In the genomic region with DNA sequence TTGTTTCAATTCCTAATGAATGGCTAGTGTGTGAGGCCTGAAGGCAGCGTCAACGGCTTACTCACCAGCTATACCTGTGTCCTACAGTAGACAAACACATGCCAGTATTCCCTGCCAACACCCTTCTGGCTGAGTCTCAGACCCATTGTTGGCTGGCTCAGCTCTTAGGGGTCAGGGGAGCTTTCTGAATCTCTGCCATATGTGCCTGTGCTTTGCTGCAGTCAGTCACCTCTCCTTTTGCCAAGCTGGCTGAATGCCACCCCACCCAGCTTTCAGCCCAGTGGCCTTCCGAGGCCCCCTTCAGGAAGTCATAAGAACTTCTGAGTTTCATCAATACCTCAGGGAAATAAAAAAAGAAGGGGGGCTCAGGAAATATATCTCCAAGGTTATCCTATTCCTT, we compare ENCODE assay signal across 9 mouse cellular contexts.
DNase-seq lines count a peak whose midpoint lies in the region; ATAC-seq lines count a peak whose summit lies in the region.
"Had no signal": no experiment of that assay in that cellular context is flagged by ENCODE, and none has a peak within 500 bp of the region (broad histone marks: within the 10 kb centered on the region; RNA-seq: fewer than 3 reads in every experiment).

No protein-coding gene starts in this region.

- ATAC-seq in midbrain, embryonic 13.5 days, result 0 out of 2 replicates have a peak, but pooled peaks have one; percentile 9
- ATAC-seq in midbrain, embryonic 11.5 days (ENCODE audit: low FRiP score), result no peak
- ATAC-seq in inflammation-experienced regulatory T-cells, adult 6 months, result no peak

- no peaks in the 10 kb centered on the region for H3K4me1 ChIP-seq in midbrain, embryonic 13.5 days (replicated peaks)
- no peaks in the 10 kb centered on the region for H3K4me1 ChIP-seq in midbrain, embryonic 11.5 days (ENCODE audit: control insufficient read depth, insufficient read depth, low read length)
- H3K4me1 ChIP-seq: limb, embryonic 12.5 days had no signal

- H3K4me2 ChIP-seq in midbrain, embryonic 13.5 days (replicated peaks), result no peak overlapping the region
- no peak overlapping the region for H3K4me2 ChIP-seq in midbrain, embryonic 11.5 days
- H3K4me2 ChIP-seq: limb, embryonic 12.5 days had no signal

- H3K36me3 ChIP-seq in midbrain, embryonic 13.5 days, result no peaks in the 10 kb centered on the region
- H3K36me3 ChIP-seq in midbrain, embryonic 11.5 days (ENCODE audit: control insufficient read depth, insufficient read depth, low read length), result no peaks in the 10 kb centered on the region
- H3K36me3 ChIP-seq: limb, embryonic 12.5 days had no signal

- intact Hi-C loops in left cerebral cortex, postnatal 14 days (cut with DNase I), result loop anchor here (5.0 kb wide), 1 partner anchor 213 kb away; no protein-coding TSS in a partner anchor

- H3K4me3 ChIP-seq in midbrain, embryonic 13.5 days (replicated peaks), result no peak overlapping the region
- H3K4me3 ChIP-seq in midbrain, embryonic 11.5 days (ENCODE audit: low read depth, low read length), result no peak overlapping the region
- H3K4me3 ChIP-seq: limb, embryonic 12.5 days had no signal

- H3K27me3 ChIP-seq in midbrain, embryonic 13.5 days, result no peaks in the 10 kb centered on the region
- no peaks in the 10 kb centered on the region for H3K27me3 ChIP-seq in midbrain, embryonic 11.5 days (ENCODE audit: control insufficient read depth, insufficient read depth, low read length)
- H3K27me3 ChIP-seq: limb, embryonic 12.5 days had no signal

- H3K27ac ChIP-seq in midbrain, embryonic 13.5 days, result no peak overlapping the region
- no peak overlapping the region for H3K27ac ChIP-seq in midbrain, embryonic 11.5 days (ENCODE audit: low read depth, low read length)
- H3K27ac ChIP-seq: limb, embryonic 12.5 days had no signal

- H3K9me3 ChIP-seq in midbrain, embryonic 13.5 days, result no peaks in the 10 kb centered on the region
- no peaks in the 10 kb centered on the region for H3K9me3 ChIP-seq in midbrain, embryonic 11.5 days (ENCODE audit: control insufficient read depth, low read length)
- H3K9me3 ChIP-seq: limb, embryonic 12.5 days had no signal

- H3K9ac ChIP-seq in midbrain, embryonic 13.5 days (replicated peaks), result no peak overlapping the region
- no peak overlapping the region for H3K9ac ChIP-seq in midbrain, embryonic 11.5 days (ENCODE audit: low read length)
- H3K9ac ChIP-seq: limb, embryonic 12.5 days had no signal

- WGBS in midbrain, embryonic 13.5 days, result 83% methylated on average over 3 of the region's 3 CpGs
- WGBS in midbrain, embryonic 11.5 days, result 86% methylated on average over 3 of the region's 3 CpGs

- peak; percentile 2 for DNase-seq in gastrocnemius, adult 18-20 months (ENCODE audit: low spot score)
- DNase-seq in gastrocnemius, postnatal 25 days, result no peak
- no peak for DNase-seq in midbrain, embryonic 11.5 days (ENCODE audit: low spot score, missing footprints)
- peak; percentile 6 to 53 for DNase-seq in adrenal gland, postnatal 36 days
- DNase-seq in cerebellum, postnatal 25 days, result peak; percentile 89 to 94
- no peak for DNase-seq in left cerebral cortex, postnatal 14 days (ENCODE audit: low spot score in 2 of 2)

Comparison
In these comparisons a context has a peak if more than half of its experiments do, and no peak if none do; other contexts are left out.
1. DNase-seq: peak in gastrocnemius, adult 18-20 months (single experiment), adrenal gland, postnatal 36 days (2 of 2) and cerebellum, postnatal 25 days (2 of 2); none in gastrocnemius, postnatal 25 days (single experiment), midbrain, embryonic 11.5 days (single experiment) and left cerebral cortex, postnatal 14 days (0 of 2).